Mouse (Mus musculus): ENCODE measurements around the gene Zzz3. TPM values are rescaled to one million over a fixed set of nuclear protein-coding genes. Genes with fewer than 3 reads are reported as not detected.

Zzz3 gene
- polyA plus RNA-seq (2017; shearing (Covaris generic)) = 62.5 TPM

DNA sequence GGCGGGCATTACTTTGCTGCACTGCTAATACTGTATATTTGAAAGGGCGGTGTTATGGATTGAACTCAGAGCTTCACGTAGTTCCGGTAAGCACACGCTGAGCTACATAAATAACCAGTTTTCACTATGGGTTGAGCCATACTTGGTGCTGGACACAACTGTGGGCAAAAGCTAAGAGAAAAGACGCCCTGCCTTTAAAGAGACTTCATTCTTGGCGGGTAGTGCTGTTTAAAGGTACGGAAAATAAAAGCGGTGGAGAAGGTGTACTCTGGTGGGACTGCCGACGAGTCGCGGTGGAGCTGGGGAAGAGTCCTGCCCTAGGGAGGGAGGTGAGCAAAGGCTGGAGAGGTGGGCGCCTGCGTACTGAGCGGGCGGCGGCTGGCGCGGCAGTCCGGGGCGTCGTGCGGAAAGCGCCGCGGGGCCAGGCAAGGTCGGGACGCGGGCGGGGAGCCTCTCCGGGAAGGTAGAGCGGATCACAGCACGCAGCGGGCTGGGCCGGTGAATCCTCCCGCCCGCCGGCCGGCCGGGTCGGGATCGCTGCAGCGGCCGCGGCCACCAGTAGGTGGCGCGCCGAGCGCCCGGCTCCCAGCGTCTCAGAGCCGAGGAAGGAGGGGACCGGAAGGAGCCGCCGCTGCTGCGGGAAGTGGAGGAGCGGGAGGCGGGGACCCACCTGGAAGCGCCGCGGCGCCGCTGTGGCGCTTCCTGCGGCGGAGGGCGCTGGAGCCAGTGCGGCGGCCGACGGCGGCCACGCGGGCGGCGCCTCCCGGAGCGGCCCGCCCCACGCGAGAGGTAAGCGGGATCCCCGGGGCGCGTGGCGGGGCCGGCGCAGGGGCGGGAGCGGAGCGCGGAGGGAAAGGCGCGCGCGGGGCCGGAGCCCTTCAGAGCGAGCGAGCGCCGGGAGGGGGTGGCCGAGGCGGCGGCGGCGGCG is at the start of gene Zzz3:
Zzz3 (plus strand) TSS at position 124 of the 928 bp plus-strand sequence.

DNA sequence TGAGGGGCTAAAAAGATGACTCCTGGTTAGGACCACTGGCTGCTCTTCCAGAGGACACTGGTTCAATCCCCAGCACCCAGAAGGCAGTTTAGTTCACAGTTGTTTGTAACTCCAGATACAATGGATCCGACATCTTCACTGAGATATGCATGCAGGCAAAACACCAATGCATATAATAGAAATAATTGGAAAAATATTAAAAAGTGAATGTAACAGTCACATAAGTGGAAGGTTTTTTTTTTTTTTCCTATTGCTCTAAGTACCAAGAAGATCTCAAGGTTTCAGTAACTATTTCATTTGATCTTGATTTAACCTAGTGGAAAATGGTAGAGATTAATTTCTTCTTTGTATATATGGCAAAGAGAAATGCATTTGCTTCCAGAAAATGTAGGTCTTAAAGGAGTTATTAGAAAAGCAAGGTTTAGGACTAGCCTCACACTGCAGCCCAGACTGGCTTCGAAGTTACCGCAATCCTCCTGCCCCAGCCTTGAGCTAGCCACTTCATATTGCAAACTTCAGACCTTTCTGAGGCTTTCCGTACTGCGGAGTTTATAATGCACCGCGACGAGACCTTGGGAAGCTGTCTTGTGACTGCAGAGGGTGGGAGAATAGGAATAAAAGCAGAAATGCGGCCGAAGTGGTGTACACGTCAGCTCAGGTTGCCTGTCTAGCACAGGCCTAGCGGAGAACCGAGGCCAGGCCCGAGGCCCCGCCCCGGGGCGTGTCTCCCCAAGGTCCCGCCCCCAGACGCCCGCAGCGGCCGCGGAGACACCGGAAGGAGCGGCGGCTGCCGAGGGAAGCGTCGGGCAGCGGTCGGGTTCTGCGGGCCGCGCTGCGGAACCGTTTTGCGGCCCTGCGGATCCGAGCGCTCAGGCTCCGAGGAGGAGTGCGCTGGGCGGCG is 49.3 kb upstream of the Zzz3 start, which contains the start of gene Usp33:
Usp33 (plus strand) TSS at position 747 of the 901 bp plus-strand sequence.

Other genes starting within 250 kb of the Zzz3 start
- gene Gipc2, start 229.2 kb upstream of the Zzz3 start, polyA plus RNA-seq (2017; shearing (Covaris generic)) = not detected
- 39.9 TPM for gene Dnajb4, start 185.2 kb upstream of the Zzz3 start, polyA plus RNA-seq (2017; shearing (Covaris generic))
- 164 TPM for gene Fubp1, start 185.1 kb upstream of the Zzz3 start, polyA plus RNA-seq (2017; shearing (Covaris generic))
- not detected for gene Nexn, start 129.1 kb upstream of the Zzz3 start, polyA plus RNA-seq (2017; shearing (Covaris generic))
- 12.1 TPM for gene Miga1, start 55.1 kb upstream of the Zzz3 start, polyA plus RNA-seq (2017; shearing (Covaris generic))
- 50.7 TPM for gene Usp33, start 49.0 kb upstream of the Zzz3 start, polyA plus RNA-seq (2017; shearing (Covaris generic))

All from effector memory CD4-positive, alpha-beta T cell, adult 5 months (primary cell).